Mouse (Mus musculus) hindbrain, embryonic 13.5 days (tissue): ENCODE results near the gene Lca5l. TPM values are rescaled to one million over a fixed set of nuclear protein-coding genes. Genes with fewer than 3 reads are reported as not detected.
"Not testable (repeated sequence)": the region's sequence is repeated elsewhere in the genome, so short reads cannot be mapped to it uniquely, and the experiment has no call there.

Experiments used
- ATAC-seq: fragments of 200-750 bp; cut with Nextera tagmentation; 2 replicates; pipeline ENCODE4 v1.8.0; 2017; ENCODE audit warnings: moderate TSS enrichment; ENCODE audit not compliant: low FRiP score
- H3K27ac ChIP-seq: fragments of 300-500 bp; sonication (generic); 2 replicates; pipeline ENCODE4 v1.5.1; 2015; ENCODE audit warnings: inconsistent platforms, mild to moderate bottlenecking, moderate library complexity
- H3K27me3 ChIP-seq: fragments of 300-500 bp; sonication (generic); 2 replicates; pipeline ENCODE4 v1.6.1; 2015; ENCODE audit warnings: mild to moderate bottlenecking, inconsistent platforms
- H3K36me3 ChIP-seq: fragments of 300-500 bp; sonication (generic); 2 replicates; pipeline ENCODE4 v1.6.1; 2015; ENCODE audit warnings: mild to moderate bottlenecking, inconsistent platforms
- H3K4me1 ChIP-seq: fragments of 300-500 bp; sonication (generic); replicated peaks from 2 replicates; pipeline ENCODE4 v1.6.1; 2015; ENCODE audit warnings: inconsistent platforms
- H3K4me2 ChIP-seq: fragments of 300-500 bp; sonication (generic); 2 replicates; pipeline ENCODE4 v1.6.1; 2015; ENCODE audit warnings: inconsistent platforms, mild to moderate bottlenecking, moderate library complexity
- H3K4me3 ChIP-seq: fragments of 300-500 bp; sonication (generic); 2 replicates; pipeline ENCODE4 v1.5.1; 2015; ENCODE audit warnings: mild to moderate bottlenecking, inconsistent platforms
- H3K9ac ChIP-seq: fragments of 300-500 bp; sonication (generic); 2 replicates; pipeline ENCODE4 v1.6.1; 2015; ENCODE audit warnings: mild to moderate bottlenecking, inconsistent platforms
- H3K9me3 ChIP-seq: fragments of 300-500 bp; sonication (generic); 2 replicates; pipeline ENCODE4 v1.6.1; 2016; ENCODE audit warnings: inconsistent platforms
- WGBS: fragments of 180-500 bp; shearing (Covaris S2); methylation state at CpG from one replicate; pipeline ENCODE4 v1.1.7; 2015; 5-methylcytosine and 5-hydroxymethylcytosine counted together
- polyA plus RNA-seq: library from polyadenylated mRNA; unstranded; fragments of >200 nt; fragmentation: Nextera tagmentation; extraction: Ambion mirVana; gene quantifications from 2 replicates; pipeline ENCODE4 v1.2.1, GENCODE M21; 2015

Gene Lca5l
- polyA plus RNA-seq, 1 experiment from 2014 or later, result 1.6 TPM

DNA sequence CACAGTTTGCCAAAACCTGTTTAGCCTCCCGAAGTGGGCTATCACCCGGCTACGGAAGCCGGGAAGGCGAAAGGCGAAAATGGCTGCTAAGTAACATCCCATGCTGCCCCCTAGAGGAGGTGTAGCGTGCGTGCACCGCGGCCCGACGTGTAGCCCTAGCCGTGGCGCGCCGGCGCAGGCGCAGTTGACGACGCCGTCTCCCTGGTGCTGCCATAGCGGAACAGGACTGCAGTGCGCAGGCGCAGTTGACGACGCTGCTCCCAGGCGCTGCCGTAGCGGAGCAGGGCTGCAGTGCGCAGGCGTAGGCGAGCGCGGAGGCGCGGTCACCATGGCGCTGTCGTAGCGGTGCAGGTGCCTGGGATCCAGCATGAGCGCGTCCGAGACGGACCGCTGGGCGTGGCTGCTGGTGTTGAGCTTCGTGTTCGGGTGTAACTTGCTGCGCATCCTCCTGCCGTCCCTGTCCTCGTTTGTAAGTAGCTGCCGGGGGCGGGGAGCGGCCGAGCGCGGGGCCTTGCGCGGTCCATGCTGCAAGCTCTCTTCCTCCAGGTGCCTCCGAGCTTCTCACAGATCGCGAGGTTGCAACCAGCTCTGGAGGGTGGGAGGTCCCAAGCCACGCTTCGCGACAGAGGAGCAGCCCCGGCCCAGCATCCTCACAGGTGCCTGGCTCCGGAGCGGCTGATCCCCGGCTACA lies 46.8 kb downstream of the Lca5l start, which contains the start of gene Wrb:
Gene Wrb, plus strand, starts transcription at position 298 of the 691 bp plus-strand sequence.
- Histone ChIP-seq H3K4me1 (peaks cover 30% of the 10 kb centered on the region), H3K9ac (peak within 1 kb of the TSS; percentile 91), H3K4me2 (peak within 1 kb of the TSS; percentile 80), H3K9me3 (0 out of 2 replicates have a peak, but pooled peaks cover 2% of the 10 kb centered on the region), H3K27ac (peak within 1 kb of the TSS; percentile 84), H3K4me3 (peak within 1 kb of the TSS; percentile 86), H3K36me3 (no peaks in the 10 kb centered on the region), H3K27me3 (0 out of 2 replicates have a peak, but pooled peaks cover 2% of the 10 kb centered on the region)
- under 1% methylated on average over 68 of the region's 68 CpGs for WGBS
- ATAC-seq, result peak; percentile 97

DNA sequence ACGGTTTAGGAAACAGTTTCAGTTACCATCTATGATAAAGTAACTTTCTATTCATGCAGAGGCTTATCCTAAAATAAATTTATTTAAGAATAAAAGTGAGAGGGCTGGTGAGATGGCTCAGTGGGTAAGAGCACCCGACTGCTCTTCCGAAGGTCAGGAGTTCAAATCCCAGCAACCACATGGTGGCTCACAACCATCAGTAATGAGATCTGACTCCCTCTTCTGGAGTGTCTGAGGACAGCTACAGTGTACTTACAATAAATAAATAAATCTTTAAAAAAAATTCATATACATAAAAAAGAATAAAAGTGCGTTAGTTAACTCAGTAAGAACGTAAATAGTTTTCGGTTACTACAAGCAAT lies 47.3 kb downstream of the Lca5l start:
- Histone ChIP-seq H3K4me2 (peak overlapping the region; percentile 13; the same call in 1 of the 2 replicates), H3K4me3 (peak overlapping the region; percentile 86; the same call in 1 of the 2 replicates), H3K4me1 (peaks cover 30% of the 10 kb centered on the region)
- WGBS, result 31% methylated on average over 6 of the region's 6 CpGs
- not testable (repeated sequence) for H3K36me3 ChIP-seq, H3K9ac ChIP-seq, H3K27me3 ChIP-seq, H3K9me3 ChIP-seq, H3K27ac ChIP-seq
- ATAC-seq, result peak; percentile 50

DNA sequence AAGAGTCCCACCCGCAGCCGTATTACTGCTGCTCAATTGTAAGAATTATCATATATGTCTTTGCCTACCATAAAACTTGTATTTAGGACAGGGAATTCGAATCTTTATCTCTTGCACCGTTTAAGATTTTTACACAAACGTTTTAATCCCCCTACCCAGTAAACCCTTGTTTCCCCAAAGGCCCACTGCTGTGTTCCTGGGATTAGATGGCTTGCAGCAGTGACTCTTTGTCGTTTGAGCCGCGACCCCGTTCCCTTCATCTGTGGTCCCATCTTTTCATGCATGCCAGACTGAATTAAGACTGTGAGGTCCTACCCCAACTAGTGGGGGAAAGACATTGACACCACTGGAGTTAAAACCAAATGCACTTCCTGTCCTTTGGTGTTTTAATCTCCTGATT lies 63.6 kb downstream of the Lca5l start:
- H3K9me3 ChIP-seq, result no peaks in the 10 kb centered on the region
- 1% methylated on average over 9 of the region's 9 CpGs for WGBS
- H3K9ac ChIP-seq, result peak overlapping the region; percentile 82
- peaks cover 31% of the 10 kb centered on the region for H3K36me3 ChIP-seq
- peak overlapping the region; percentile 99 for H3K27ac ChIP-seq
- H3K4me3 ChIP-seq, result peak overlapping the region; percentile 92
- peak overlapping the region; percentile 55 for H3K4me2 ChIP-seq
- no peak for ATAC-seq
- peaks cover 36% of the 10 kb centered on the region for H3K4me1 ChIP-seq
- H3K27me3 ChIP-seq, result no peaks in the 10 kb centered on the region

GRCm38 (mm10) chr16:96127657-96128344 lies 64.3 kb downstream of the Lca5l start, which contains the start of gene Hmgn1:
Gene Hmgn1 (minus strand): TSS chr16:96127729.
- Histone ChIP-seq H3K9me3 (no peaks in the 10 kb centered on the region), H3K27me3 (no peaks in the 10 kb centered on the region), H3K4me1 (peaks cover 36% of the 10 kb centered on the region), H3K36me3 (peaks cover 37% of the 10 kb centered on the region), H3K27ac (peak within 1 kb of the TSS; percentile 99), H3K4me3 (peak within 1 kb of the TSS; percentile 92), H3K9ac (peak within 1 kb of the TSS; percentile 99), H3K4me2 (peak within 1 kb of the TSS; percentile 95)
- under 1% methylated on average over 64 of the region's 72 CpGs for WGBS
- peak; percentile 97 for ATAC-seq

DNA sequence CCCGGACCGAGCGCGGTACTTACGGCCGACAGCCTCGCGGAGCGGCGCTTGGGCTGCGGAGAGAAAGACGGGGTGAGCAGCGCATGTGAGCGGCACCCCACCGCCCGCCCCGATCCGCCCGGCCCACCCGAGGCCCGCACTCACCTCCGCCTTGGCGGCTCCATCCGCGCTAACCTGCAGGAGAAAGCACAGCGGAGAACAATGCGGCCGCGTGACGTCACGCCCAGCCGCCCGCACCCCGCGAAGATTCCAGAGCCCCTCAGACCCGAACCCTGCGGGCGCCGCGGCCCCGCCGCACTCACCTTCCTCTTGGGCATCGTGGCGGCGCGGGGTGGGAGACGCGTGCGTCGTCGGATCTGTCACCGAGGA lies 64.8 kb downstream of the Lca5l start:
- peak; percentile 82 for ATAC-seq
- Histone ChIP-seq H3K27ac (peak overlapping the region; percentile 99), H3K9me3 (no peaks in the 10 kb centered on the region), H3K4me2 (peak overlapping the region; percentile 95), H3K4me1 (peaks cover 36% of the 10 kb centered on the region), H3K36me3 (peaks cover 43% of the 10 kb centered on the region), H3K9ac (peak overlapping the region; percentile 99), H3K4me3 (peak overlapping the region; percentile 92), H3K27me3 (no peaks in the 10 kb centered on the region)
- 0% methylated on average over 25 of the region's 52 CpGs for WGBS

GRCm38 (mm10) chr16:96126684-96127171 lies 65.3 kb downstream of the Lca5l start:
- ATAC-seq, result no peak
- Histone ChIP-seq H3K9ac (peak overlapping the region; percentile 99), H3K4me1 (peaks cover 36% of the 10 kb centered on the region), H3K27ac (peak overlapping the region; percentile 99), H3K4me2 (peak overlapping the region; percentile 95), H3K4me3 (peak overlapping the region; percentile 92), H3K36me3 (peaks cover 46% of the 10 kb centered on the region), H3K9me3 (no peaks in the 10 kb centered on the region), H3K27me3 (no peaks in the 10 kb centered on the region)
- WGBS, result 7% methylated on average over 19 of the region's 19 CpGs

GRCm38 (mm10) chr16:96120022-96120623 lies 71.9 kb downstream of the Lca5l start:
- ATAC-seq, result no peak
- WGBS, result 83% methylated on average over 4 of the region's 4 CpGs
- H3K36me3 ChIP-seq, result peaks cover 71% of the 10 kb centered on the region
- no peaks in the 10 kb centered on the region for H3K27me3 ChIP-seq
- H3K4me2 ChIP-seq, result no peak overlapping the region
- peaks cover 14% of the 10 kb centered on the region for H3K4me1 ChIP-seq
- H3K4me3 ChIP-seq, result no peak overlapping the region
- no peak overlapping the region for H3K9ac ChIP-seq
- no peaks in the 10 kb centered on the region for H3K9me3 ChIP-seq
- no peak overlapping the region for H3K27ac ChIP-seq

- H3K4me2 ChIP-seq, result no peak overlapping the region
- no peak for ATAC-seq
Observed at GRCm38 (mm10) chr16:96114729-96115128, 77.3 kb downstream of the Lca5l start.

GRCm38 (mm10) chr16:96112769-96113168 lies 79.3 kb downstream of the Lca5l start:
- Histone ChIP-seq H3K4me3 (no peak overlapping the region), H3K9me3 (no peaks in the 10 kb centered on the region), H3K27me3 (no peaks in the 10 kb centered on the region), H3K4me2 (no peak overlapping the region), H3K9ac (no peak overlapping the region), H3K27ac (no peak overlapping the region), H3K4me1 (no peaks in the 10 kb centered on the region), H3K36me3 (peaks cover 5% of the 10 kb centered on the region)
- no peak for ATAC-seq
- 44% methylated on average over 2 of the region's 2 CpGs for WGBS

More at GRCm38 (mm10) chr16:96114729-96115128, 77.3 kb downstream of the Lca5l start:
- Histone ChIP-seq H3K27ac (no peak overlapping the region), H3K9ac (no peak overlapping the region), H3K4me3 (no peak overlapping the region), H3K27me3 (no peaks in the 10 kb centered on the region), H3K36me3 (peaks cover 25% of the 10 kb centered on the region), H3K4me1 (no peaks in the 10 kb centered on the region), H3K9me3 (no peaks in the 10 kb centered on the region)
- 52% methylated on average over 4 of the region's 4 CpGs for WGBS

- H3K36me3 ChIP-seq, result no peaks in the 10 kb centered on the region
- H3K27ac ChIP-seq, result no peak overlapping the region
- no peak overlapping the region for H3K4me2 ChIP-seq
- no peaks in the 10 kb centered on the region for H3K27me3 ChIP-seq
- no peaks in the 10 kb centered on the region for H3K9me3 ChIP-seq
- H3K9ac ChIP-seq, result no peak overlapping the region
- no peaks in the 10 kb centered on the region for H3K4me1 ChIP-seq
- no peak overlapping the region for H3K4me3 ChIP-seq
- ATAC-seq, result no peak
- WGBS, result 88% methylated on average over 5 of the region's 5 CpGs
Observed at GRCm38 (mm10) chr16:96110655-96111345, 81.3 kb downstream of the Lca5l start.

DNA sequence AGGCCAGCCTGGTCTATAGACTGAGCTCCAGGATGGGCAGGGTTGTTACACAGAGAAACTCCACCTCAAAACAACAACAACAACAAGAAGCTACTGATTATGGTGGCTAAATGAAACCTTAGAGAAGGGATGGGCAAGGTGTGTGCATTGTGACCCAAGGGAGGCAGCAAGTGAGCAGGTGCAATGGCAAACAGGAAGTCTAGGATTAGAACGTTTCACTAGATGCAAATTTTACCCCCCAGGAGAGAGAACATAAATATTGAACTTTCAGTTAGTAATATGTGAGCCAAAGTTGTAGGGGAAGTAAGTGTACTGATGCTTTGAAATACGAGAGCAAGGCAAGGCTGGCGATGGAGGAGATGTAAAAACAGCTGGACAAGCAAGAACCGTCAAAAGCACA lies 82.4 kb downstream of the Lca5l start:
- no peaks in the 10 kb centered on the region for H3K27me3 ChIP-seq
- H3K4me2 ChIP-seq, result no peak overlapping the region
- 63% methylated on average over 4 of the region's 4 CpGs for WGBS
- no peak overlapping the region for H3K4me3 ChIP-seq
- no peak for ATAC-seq
- no peaks in the 10 kb centered on the region for H3K36me3 ChIP-seq
- no peaks in the 10 kb centered on the region for H3K9me3 ChIP-seq
- H3K4me1 ChIP-seq, result no peaks in the 10 kb centered on the region
- no peak overlapping the region for H3K9ac ChIP-seq
- no peak overlapping the region for H3K27ac ChIP-seq
